Mouse (Mus musculus) liver, embryonic 14.5 days (tissue): ENCODE results near the gene Agrn. TPM values are rescaled to one million over a fixed set of nuclear protein-coding genes. Genes with fewer than 3 reads are reported as not detected.

Experiments used
- ATAC-seq: fragments of 200-750 bp; cut with Nextera tagmentation; 2 replicates; pipeline ENCODE4 v1.8.0; 2017; ENCODE audit warnings: moderate number of reproducible peaks, mild to moderate bottlenecking, moderate library complexity; ENCODE audit not compliant: insufficient read depth
- DNase-seq, 3 experiments: peaks; one replicate each; pipeline ENCODE4 v3.0.0-alpha.2; 2012 to 2013; ENCODE audit warnings: low read depth in 3 of 3, low spot score in 3 of 3
- H3K27ac ChIP-seq: fragments of 300-500 bp; sonication (generic); 2 replicates; pipeline ENCODE4 v1.5.1; 2014; ENCODE audit warnings: moderate library complexity, mild to moderate bottlenecking, control low read depth, inconsistent platforms
- H3K27me3 ChIP-seq: fragments of 300-500 bp; sonication (generic); 2 replicates; pipeline ENCODE4 v1.6.1; 2014; ENCODE audit warnings: mild to moderate bottlenecking, low read length, moderate library complexity; ENCODE audit not compliant: control insufficient read depth, insufficient read depth
- H3K36me3 ChIP-seq: fragments of 300-500 bp; sonication (generic); replicated peaks from 2 replicates; pipeline ENCODE4 v1.6.1; 2014; ENCODE audit warnings: low read depth; ENCODE audit not compliant: control insufficient read depth, insufficient read depth
- H3K4me1 ChIP-seq, 2 experiments: fragments of 200-500 bp in 1 of 2; fragments of 300-500 bp in 1 of 2; sonication (generic) in 1 of 2; replicated peaks; 2 replicates each; pipeline ENCODE4 v1.6.1; 2012 to 2014; ENCODE audit warnings: antibody characterized with exemption in 1 of 2, inconsistent platforms in 1 of 2, low read length in 1 of 2; ENCODE audit not compliant: control insufficient read depth in 2 of 2, insufficient read depth in 2 of 2
- H3K4me2 ChIP-seq: fragments of 300-500 bp; sonication (generic); 2 replicates; pipeline ENCODE4 v1.6.1; 2014; ENCODE audit warnings: low read depth, mild to moderate bottlenecking, control low read depth, moderate library complexity
- H3K4me3 ChIP-seq, 2 experiments: fragments of 200-500 bp in 1 of 2; fragments of 300-500 bp in 1 of 2; sonication (generic) in 1 of 2; 2 replicates each; pipeline ENCODE4 v1.5.1; 2012 to 2014; ENCODE audit warnings: low read depth in 2 of 2, low read length in 2 of 2, mild to moderate bottlenecking in 2 of 2, control low read depth in 1 of 2, inconsistent platforms in 1 of 2, moderate library complexity in 1 of 2; ENCODE audit not compliant: insufficient read depth in 1 of 2
- H3K9ac ChIP-seq: fragments of 300-500 bp; sonication (generic); replicated peaks from 2 replicates; pipeline ENCODE4 v1.6.1; 2014; ENCODE audit warnings: mild to moderate bottlenecking, control low read depth, moderate library complexity
- H3K9me3 ChIP-seq: fragments of 300-500 bp; sonication (generic); 2 replicates; pipeline ENCODE4 v1.6.1; 2016; ENCODE audit warnings: low read length, mixed read lengths; ENCODE audit not compliant: control insufficient read depth
- CTCF ChIP-seq: IDR thresholded peaks from 2 replicates; pipeline ENCODE4 v1.5.1; 2016; ENCODE audit warnings: antibody characterized with exemption, low read depth, control low read depth
- EP300 ChIP-seq: IDR thresholded peaks from 2 replicates; pipeline ENCODE4 v1.6.1; 2016; ENCODE audit warnings: antibody characterized with exemption, low read depth
- WGBS: fragments of 180-500 bp; shearing (Covaris S2); extraction: QIAGEN DNeasy Blood & Tissue Kit; methylation state at CpG from one replicate; pipeline ENCODE4 v1.1.7; 2014; ENCODE audit not compliant: insufficient replicate concordance; 5-methylcytosine and 5-hydroxymethylcytosine counted together
- microRNA-seq: library from miRNA; unstranded; fragments of <30 nt; microRNA quantifications from one replicate; pipeline ENCODE4, GENCODE M21; 2016
- polyA plus RNA-seq, 2 experiments: library from polyadenylated mRNA; depleted of rRNA in 1 of 2; stranded (reverse) in 1 of 2; unstranded in 1 of 2; fragments of >200 nt; fragmentation: Nextera tagmentation in 1 of 2; extraction: Ambion mirVana in 1 of 2; gene quantifications; 2 replicates each; pipeline versions ENCODE4 v1.2.1 to v1.2.3; 2012 to 2014

The Agrn gene
- polyA plus RNA-seq, 2 experiments = 6.7 to 18.5 TPM

GRCm38 (mm10) chr4:156126841-156127240, 70.4 kb downstream of the Agrn start:
- TF ChIP-seq EP300 = no peak
- no peak for TF ChIP-seq CTCF
- Histone ChIP-seq H3K9ac (no peak overlapping the region), H3K4me1 (peaks cover 0 to 4% of the 10 kb centered on the region in 2 experiments; a peak in 2 of 4 replicates), H3K27me3 (no peaks in the 10 kb centered on the region), H3K27ac (no peak overlapping the region), H3K36me3 (peaks cover 7% of the 10 kb centered on the region), H3K9me3 (no peaks in the 10 kb centered on the region), H3K4me2 (no peak overlapping the region), H3K4me3 (no peak overlapping the region)
- ATAC-seq = no peak
- WGBS = 69% methylated on average over 7 of the region's 7 CpGs
- peak in 1 of 3 experiments; percentile 20 for DNase-seq

- TF ChIP-seq EP300 (no peak), CTCF (no peak)
- no peak for ATAC-seq
These were observed 71.9 kb downstream of the Agrn start for GRCm38 (mm10) chr4:156125393-156125792.

GRCm38 (mm10) chr4:156124077-156124476, 73.2 kb downstream of the Agrn start:
- H3K4me2 ChIP-seq = no peak overlapping the region
- ATAC-seq = no peak
- peaks cover 0 to 4% of the 10 kb centered on the region in 2 experiments; a peak in 2 of 4 replicates for H3K4me1 ChIP-seq
- H3K9me3 ChIP-seq = no peaks in the 10 kb centered on the region
- WGBS = 83% methylated on average over 7 of the region's 7 CpGs
- TF ChIP-seq CTCF (no peak), EP300 (no peak)
- no peak overlapping the region for H3K4me3 ChIP-seq
- no peak for DNase-seq
- peaks cover 19% of the 10 kb centered on the region for H3K36me3 ChIP-seq
- no peak overlapping the region for H3K27ac ChIP-seq
- H3K9ac ChIP-seq = no peak overlapping the region
- no peaks in the 10 kb centered on the region for H3K27me3 ChIP-seq

More at GRCm38 (mm10) chr4:156125393-156125792, 71.9 kb downstream of the Agrn start:
- Histone ChIP-seq H3K36me3 (peaks cover 11% of the 10 kb centered on the region), H3K9me3 (no peaks in the 10 kb centered on the region), H3K27me3 (no peaks in the 10 kb centered on the region), H3K4me3 (no peak overlapping the region), H3K27ac (no peak overlapping the region), H3K4me2 (no peak overlapping the region), H3K9ac (no peak overlapping the region), H3K4me1 (peaks cover 0 to 4% of the 10 kb centered on the region in 2 experiments; a peak in 2 of 4 replicates)
- no peak for DNase-seq
- WGBS = 74% methylated on average over 6 of the region's 6 CpGs

Small RNAs within 50 kb of the gene (microRNA-seq; reads per million reads assigned to microRNA genes)
- gene Mir7658 = 4.2 reads per million, percentile 3 among the genes with 10 or more reads in this experiment

Other genes with a start within 250 kb of the Agrn start
- gene C1qtnf12, start 235.2 kb downstream of the Agrn start, polyA plus RNA-seq (2012; rRNA removed) = 37.4 and 43.2 TPM in 2 replicates
- 85.1 and 96.2 TPM in 2 replicates for gene C1qtnf12, start 235.2 kb downstream of the Agrn start, polyA plus RNA-seq (2014; fragmentation: Nextera tagmentation; extraction: Ambion mirVana)
- 2.8 and 2.9 TPM in 2 replicates for gene B3galt6, start 204.8 kb downstream of the Agrn start, polyA plus RNA-seq (2012; rRNA removed)
- 3.7 TPM in 2 replicates for gene B3galt6, start 204.8 kb downstream of the Agrn start, polyA plus RNA-seq (2014; fragmentation: Nextera tagmentation; extraction: Ambion mirVana)
- 20.1 and 26.8 TPM in 2 replicates for gene Sdf4, start 204.6 kb downstream of the Agrn start, polyA plus RNA-seq (2012; rRNA removed)
- gene Sdf4, start 204.6 kb downstream of the Agrn start, polyA plus RNA-seq (2014; fragmentation: Nextera tagmentation; extraction: Ambion mirVana) = 72.1 and 79.4 TPM in 2 replicates
- gene Tnfrsf4, start 183.6 kb downstream of the Agrn start, polyA plus RNA-seq (2012; rRNA removed) = 1.0 and 1.8 TPM in 2 replicates
- 0.13 TPM in 2 replicates for gene Tnfrsf4, start 183.6 kb downstream of the Agrn start, polyA plus RNA-seq (2014; fragmentation: Nextera tagmentation; extraction: Ambion mirVana)
- 0.39 and 0.92 TPM in 2 replicates for gene Tnfrsf18, start 171.3 kb downstream of the Agrn start, polyA plus RNA-seq (2012; rRNA removed)
- gene Tnfrsf18, start 171.3 kb downstream of the Agrn start, polyA plus RNA-seq (2014; fragmentation: Nextera tagmentation; extraction: Ambion mirVana) = 0.39 and 0.53 TPM in 2 replicates
- gene Ttll10, start 138.1 kb downstream of the Agrn start, polyA plus RNA-seq (2012; rRNA removed) = 0.42 and 0.71 TPM in 2 replicates
- 0.28 and 0.38 TPM in 2 replicates for gene Ttll10, start 138.1 kb downstream of the Agrn start, polyA plus RNA-seq (2014; fragmentation: Nextera tagmentation; extraction: Ambion mirVana)
- 15.6 and 16.4 TPM in 2 replicates for gene 9430015G10Rik, start 87.5 kb downstream of the Agrn start, polyA plus RNA-seq (2012; rRNA removed)
- gene 9430015G10Rik, start 87.5 kb downstream of the Agrn start, polyA plus RNA-seq (2014; fragmentation: Nextera tagmentation; extraction: Ambion mirVana) = 8.7 and 10.5 TPM in 2 replicates
- 0.27 and 0.35 TPM in 2 replicates for gene Rnf223, start 67.0 kb downstream of the Agrn start, polyA plus RNA-seq (2012; rRNA removed)
- gene Rnf223, start 67.0 kb downstream of the Agrn start, polyA plus RNA-seq (2014; fragmentation: Nextera tagmentation; extraction: Ambion mirVana) = 0.13 TPM in 1 of 2 replicates, not detected in the other
- gene Isg15, start 3.3 kb upstream of the Agrn start, polyA plus RNA-seq (2012; rRNA removed) = 5.8 and 6.1 TPM in 2 replicates
- 0.90 and 1.3 TPM in 2 replicates for gene Isg15, start 3.3 kb upstream of the Agrn start, polyA plus RNA-seq (2014; fragmentation: Nextera tagmentation; extraction: Ambion mirVana)
- gene AW011738, start 5.8 kb upstream of the Agrn start, polyA plus RNA-seq (2012; rRNA removed) = 0.49 and 0.66 TPM in 2 replicates
- 0.23 TPM in 1 of 2 replicates, not detected in the other for gene AW011738, start 5.8 kb upstream of the Agrn start, polyA plus RNA-seq (2014; fragmentation: Nextera tagmentation; extraction: Ambion mirVana)
- 0.03 TPM in 2 replicates for gene Perm1, start 18.4 kb upstream of the Agrn start, polyA plus RNA-seq (2012; rRNA removed)
- 0.05 TPM in 1 of 2 replicates, not detected in the other for gene Perm1, start 18.4 kb upstream of the Agrn start, polyA plus RNA-seq (2014; fragmentation: Nextera tagmentation; extraction: Ambion mirVana)
- gene Plekhn1, start 37.4 kb upstream of the Agrn start, polyA plus RNA-seq (2012; rRNA removed) = 9.9 and 10.8 TPM in 2 replicates
- gene Plekhn1, start 37.4 kb upstream of the Agrn start, polyA plus RNA-seq (2014; fragmentation: Nextera tagmentation; extraction: Ambion mirVana) = 2.7 and 5.2 TPM in 2 replicates
- gene Noc2l, start 38.5 kb upstream of the Agrn start, polyA plus RNA-seq (2012; rRNA removed) = 62.7 and 68.0 TPM in 2 replicates
- 40.2 and 50.7 TPM in 2 replicates for gene Noc2l, start 38.5 kb upstream of the Agrn start, polyA plus RNA-seq (2014; fragmentation: Nextera tagmentation; extraction: Ambion mirVana)
- gene Samd11, start 58.2 kb upstream of the Agrn start, polyA plus RNA-seq (2012; rRNA removed) = 56.1 and 56.9 TPM in 2 replicates
- gene Samd11, start 58.2 kb upstream of the Agrn start, polyA plus RNA-seq (2014; fragmentation: Nextera tagmentation; extraction: Ambion mirVana) = 21.5 and 24.8 TPM in 2 replicates
- not detected in 2 replicates for gene Vmn2r-ps159, start 133.6 kb upstream of the Agrn start, polyA plus RNA-seq (2012; rRNA removed)
- gene Vmn2r-ps159, start 133.6 kb upstream of the Agrn start, polyA plus RNA-seq (2014; fragmentation: Nextera tagmentation; extraction: Ambion mirVana) = not detected in 2 replicates